Mouse (Mus musculus) limb, embryonic 11.5 days (tissue): ENCODE results near the gene Pfkm. TPM values are rescaled to one million over a fixed set of nuclear protein-coding genes. Genes with fewer than 3 reads are reported as not detected.

ENCODE experiments used
- ATAC-seq: fragments of 200-750 bp; cut with Nextera tagmentation; 2 replicates; pipeline ENCODE4 v1.8.0; 2017; ENCODE audit warnings: low read depth; ENCODE audit not compliant: insufficient number of reproducible peaks, low FRiP score, low TSS enrichment
- DNase-seq: peaks from one replicate; pipeline ENCODE4 v3.0.0-alpha.2; 2015; ENCODE audit warnings: low spot score
- H3K27ac ChIP-seq: fragments of 300-500 bp; sonication (generic); replicated peaks from 2 replicates; pipeline ENCODE4 v1.5.1; 2014; ENCODE audit warnings: low read depth, mild to moderate bottlenecking, low read length
- H3K27me3 ChIP-seq: fragments of 300-500 bp; sonication (generic); 2 replicates; pipeline ENCODE4 v1.6.1; 2014; ENCODE audit warnings: mild to moderate bottlenecking, low read length, mixed read lengths; ENCODE audit not compliant: control insufficient read depth, insufficient read depth
- H3K36me3 ChIP-seq: fragments of 300-500 bp; sonication (generic); 2 replicates; pipeline ENCODE4 v1.6.1; 2014; ENCODE audit warnings: mild to moderate bottlenecking, low read length, moderate library complexity, mixed read lengths; ENCODE audit not compliant: control insufficient read depth, insufficient read depth
- H3K4me1 ChIP-seq: fragments of 300-500 bp; sonication (generic); 2 replicates; pipeline ENCODE4 v1.6.1; 2014; ENCODE audit warnings: low read length, mixed read lengths; ENCODE audit not compliant: control insufficient read depth, insufficient read depth
- H3K4me2 ChIP-seq: fragments of 300-500 bp; sonication (generic); 2 replicates; pipeline ENCODE4 v1.6.1; 2014; ENCODE audit warnings: low read depth, mild to moderate bottlenecking, moderate library complexity; ENCODE audit not compliant: severe bottlenecking
- H3K4me3 ChIP-seq: fragments of 300-500 bp; sonication (generic); 2 replicates; pipeline ENCODE4 v1.5.1; 2014; ENCODE audit warnings: low read depth, low read length
- H3K9ac ChIP-seq: fragments of 300-500 bp; sonication (generic); 2 replicates; pipeline ENCODE4 v1.6.1; 2014; ENCODE audit warnings: mild to moderate bottlenecking, low read length
- H3K9me3 ChIP-seq: fragments of 300-500 bp; sonication (generic); 2 replicates; pipeline ENCODE4 v1.6.1; 2016; ENCODE audit warnings: low read length; ENCODE audit not compliant: control insufficient read depth
- WGBS: fragments of 180-500 bp; shearing (Covaris S2); extraction: QIAGEN DNeasy Blood & Tissue Kit; methylation state at CpG from one replicate; pipeline ENCODE4 v1.1.7; 2014; 5-methylcytosine and 5-hydroxymethylcytosine counted together
- polyA plus RNA-seq: library from polyadenylated mRNA; unstranded; fragments of >200 nt; fragmentation: Nextera tagmentation; extraction: Ambion mirVana; gene quantifications from 2 replicates; pipeline ENCODE4 v1.2.1, GENCODE M21; 2014

The Pfkm gene
- polyA plus RNA-seq, 1 experiment from 2014 or later, result 39.7 TPM

GRCm38 (mm10) chr15:98149166-98149602 is 56.8 kb downstream of the Pfkm start:
- ATAC-seq (no peak), DNase-seq (no peak)
- H3K9ac ChIP-seq, result no peak overlapping the region
- no peaks in the 10 kb centered on the region for H3K9me3 ChIP-seq
- no peak overlapping the region for H3K4me3 ChIP-seq
- no peaks in the 10 kb centered on the region for H3K27me3 ChIP-seq
- no peak overlapping the region for H3K27ac ChIP-seq
- 0 out of 2 replicates have a peak, but pooled peaks cover 4% of the 10 kb centered on the region for H3K4me1 ChIP-seq
- 79% methylated on average over 10 of the region's 10 CpGs for WGBS
- no peak overlapping the region for H3K4me2 ChIP-seq
- H3K36me3 ChIP-seq, result no peaks in the 10 kb centered on the region

GRCm38 (mm10) chr15:98152916-98153315 is 60.5 kb downstream of the Pfkm start:
- DNase-seq, result no peak
- Histone ChIP-seq H3K9me3 (no peaks in the 10 kb centered on the region), H3K27ac (no peak overlapping the region), H3K9ac (no peak overlapping the region), H3K4me1 (no peaks in the 10 kb centered on the region), H3K36me3 (no peaks in the 10 kb centered on the region), H3K4me3 (no peak overlapping the region), H3K27me3 (no peaks in the 10 kb centered on the region), H3K4me2 (no peak overlapping the region)
- WGBS, result 76% methylated on average over 7 of the region's 7 CpGs
- ATAC-seq, result no peak

GRCm38 (mm10) chr15:98153625-98154024 is 61.2 kb downstream of the Pfkm start:
- Histone ChIP-seq H3K4me1 (no peaks in the 10 kb centered on the region), H3K36me3 (no peaks in the 10 kb centered on the region), H3K9me3 (no peaks in the 10 kb centered on the region), H3K27me3 (no peaks in the 10 kb centered on the region), H3K4me2 (no peak overlapping the region), H3K9ac (no peak overlapping the region), H3K4me3 (no peak overlapping the region), H3K27ac (no peak overlapping the region)
- WGBS, result 30% methylated on average over 3 of the region's 3 CpGs
- DNase-seq (peak; percentile 41), ATAC-seq (no peak)

GRCm38 (mm10) chr15:98154146-98154545 is 61.8 kb downstream of the Pfkm start:
- no peak for DNase-seq
- Histone ChIP-seq H3K36me3 (no peaks in the 10 kb centered on the region), H3K4me3 (no peak overlapping the region), H3K27ac (no peak overlapping the region), H3K9ac (no peak overlapping the region), H3K4me1 (no peaks in the 10 kb centered on the region), H3K4me2 (no peak overlapping the region), H3K27me3 (no peaks in the 10 kb centered on the region), H3K9me3 (no peaks in the 10 kb centered on the region)
- no peak for ATAC-seq
- 66% methylated on average over 4 of the region's 4 CpGs for WGBS

- Histone ChIP-seq H3K9ac (no peak overlapping the region), H3K27ac (no peak overlapping the region), H3K4me2 (no peak overlapping the region), H3K4me1 (no peaks in the 10 kb centered on the region), H3K4me3 (no peak overlapping the region), H3K36me3 (no peaks in the 10 kb centered on the region), H3K9me3 (no peaks in the 10 kb centered on the region), H3K27me3 (no peaks in the 10 kb centered on the region)
- ATAC-seq (no peak), DNase-seq (no peak)
- 77% methylated on average over 3 of the region's 3 CpGs for WGBS
Measured at GRCm38 (mm10) chr15:98154631-98155030, 62.2 kb downstream of the Pfkm start.

- Histone ChIP-seq H3K4me3 (no peak overlapping the region), H3K4me2 (no peak overlapping the region), H3K36me3 (no peaks in the 10 kb centered on the region), H3K27ac (no peak overlapping the region), H3K4me1 (no peaks in the 10 kb centered on the region), H3K27me3 (no peaks in the 10 kb centered on the region), H3K9ac (no peak overlapping the region), H3K9me3 (no peaks in the 10 kb centered on the region)
- ATAC-seq (no peak), DNase-seq (no peak)
- WGBS, result 96% methylated on average over 5 of the region's 5 CpGs
Measured at GRCm38 (mm10) chr15:98155272-98155671, 62.9 kb downstream of the Pfkm start.

- no peak overlapping the region for H3K4me2 ChIP-seq
- no peak overlapping the region for H3K9ac ChIP-seq
- ATAC-seq (no peak), DNase-seq (no peak)
- H3K36me3 ChIP-seq, result no peaks in the 10 kb centered on the region
- no peaks in the 10 kb centered on the region for H3K9me3 ChIP-seq
- no peak overlapping the region for H3K4me3 ChIP-seq
- no peaks in the 10 kb centered on the region for H3K4me1 ChIP-seq
- H3K27me3 ChIP-seq, result no peaks in the 10 kb centered on the region
- H3K27ac ChIP-seq, result no peak overlapping the region
- 75% methylated on average over 4 of the region's 4 CpGs for WGBS
Measured at GRCm38 (mm10) chr15:98155944-98156343, 63.6 kb downstream of the Pfkm start.

- Histone ChIP-seq H3K9ac (no peak overlapping the region), H3K4me2 (no peak overlapping the region), H3K27me3 (no peaks in the 10 kb centered on the region), H3K36me3 (no peaks in the 10 kb centered on the region), H3K4me3 (no peak overlapping the region), H3K27ac (no peak overlapping the region), H3K4me1 (no peaks in the 10 kb centered on the region), H3K9me3 (no peaks in the 10 kb centered on the region)
- WGBS, result 76% methylated on average over 1 of the region's 1 CpGs
- DNase-seq (no peak), ATAC-seq (no peak)
Measured at GRCm38 (mm10) chr15:98157253-98157652, 64.9 kb downstream of the Pfkm start.

- Histone ChIP-seq H3K9ac (no peak overlapping the region), H3K4me1 (no peaks in the 10 kb centered on the region), H3K9me3 (no peaks in the 10 kb centered on the region), H3K27ac (no peak overlapping the region; the same call in 1 of the 2 replicates), H3K27me3 (no peaks in the 10 kb centered on the region), H3K36me3 (no peaks in the 10 kb centered on the region), H3K4me2 (no peak overlapping the region), H3K4me3 (no peak overlapping the region)
- DNase-seq (no peak), ATAC-seq (no peak)
- 77% methylated on average over 19 of the region's 19 CpGs for WGBS
Measured at GRCm38 (mm10) chr15:98161026-98161805, 68.8 kb downstream of the Pfkm start.
